Mouse (Mus musculus) adrenal gland (tissue): ENCODE results near the gene Aknad1.

Experiments used
- intact Hi-C: fragments of 180-260 bp; cut with DNase I; formaldehyde crosslinking; loops from one replicate; pipeline ENCODE4 v1.15.1; 2025

Gene Aknad1

GRCm38 (mm10) chr3:108786520-108786919 is 47.1 kb downstream of the Aknad1 start:
- intact Hi-C loops, result no loop called here

- intact Hi-C loops, result no loop called here
Measured at GRCm38 (mm10) chr3:108787754-108788454, 48.4 kb downstream of the Aknad1 start.

GRCm38 (mm10) chr3:108788455-108788794 is 49.0 kb downstream of the Aknad1 start:
- intact Hi-C loops, result no loop called here

DNA sequence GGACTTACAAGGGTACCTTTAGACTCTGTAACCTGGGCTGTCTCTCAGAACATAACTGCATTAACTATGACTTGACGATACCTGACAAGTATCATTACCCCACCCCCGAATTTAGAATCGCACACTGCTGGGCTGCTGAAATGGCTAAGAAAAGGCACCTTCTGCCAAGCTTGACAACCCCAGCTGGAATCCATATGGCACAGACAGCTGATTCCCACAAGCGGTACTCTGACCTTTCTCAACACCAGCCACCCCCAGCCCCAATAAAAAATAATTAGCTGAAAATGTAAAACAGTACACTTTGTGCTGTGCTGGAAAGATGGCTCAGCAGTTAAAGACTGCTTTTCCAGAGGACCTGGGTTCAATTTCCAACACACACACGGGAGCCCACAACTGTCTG is 49.8 kb downstream of the Aknad1 start:
- intact Hi-C loops, result no loop called here

- intact Hi-C loops, result no loop called here
Measured at GRCm38 (mm10) chr3:108790499-108790898, 51.0 kb downstream of the Aknad1 start.

GRCm38 (mm10) chr3:108791054-108791706 is 51.7 kb downstream of the Aknad1 start:
- intact Hi-C loops, result no loop called here

- intact Hi-C loops, result no loop called here
Measured at GRCm38 (mm10) chr3:108792420-108792819, 53.0 kb downstream of the Aknad1 start.

DNA sequence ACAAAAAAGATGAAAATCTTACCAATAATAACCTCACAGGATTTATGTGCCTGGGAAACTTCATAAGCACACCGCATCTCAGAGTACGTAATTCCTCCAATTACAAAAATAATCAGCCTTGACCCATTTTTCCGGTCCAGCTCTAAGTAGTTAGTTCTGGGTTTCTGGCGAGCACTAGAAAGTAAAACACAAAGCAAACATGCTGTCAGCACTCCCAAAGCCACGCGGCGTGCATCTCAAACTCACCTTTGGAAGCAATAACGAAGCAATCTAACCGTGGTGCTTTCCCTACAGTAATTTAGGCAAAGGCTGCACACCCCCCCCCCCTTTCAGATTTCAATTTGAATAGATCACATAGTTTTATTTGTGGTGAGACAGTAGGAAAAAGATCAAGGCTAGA is 55.3 kb downstream of the Aknad1 start:
- intact Hi-C loops, result no loop called here

DNA sequence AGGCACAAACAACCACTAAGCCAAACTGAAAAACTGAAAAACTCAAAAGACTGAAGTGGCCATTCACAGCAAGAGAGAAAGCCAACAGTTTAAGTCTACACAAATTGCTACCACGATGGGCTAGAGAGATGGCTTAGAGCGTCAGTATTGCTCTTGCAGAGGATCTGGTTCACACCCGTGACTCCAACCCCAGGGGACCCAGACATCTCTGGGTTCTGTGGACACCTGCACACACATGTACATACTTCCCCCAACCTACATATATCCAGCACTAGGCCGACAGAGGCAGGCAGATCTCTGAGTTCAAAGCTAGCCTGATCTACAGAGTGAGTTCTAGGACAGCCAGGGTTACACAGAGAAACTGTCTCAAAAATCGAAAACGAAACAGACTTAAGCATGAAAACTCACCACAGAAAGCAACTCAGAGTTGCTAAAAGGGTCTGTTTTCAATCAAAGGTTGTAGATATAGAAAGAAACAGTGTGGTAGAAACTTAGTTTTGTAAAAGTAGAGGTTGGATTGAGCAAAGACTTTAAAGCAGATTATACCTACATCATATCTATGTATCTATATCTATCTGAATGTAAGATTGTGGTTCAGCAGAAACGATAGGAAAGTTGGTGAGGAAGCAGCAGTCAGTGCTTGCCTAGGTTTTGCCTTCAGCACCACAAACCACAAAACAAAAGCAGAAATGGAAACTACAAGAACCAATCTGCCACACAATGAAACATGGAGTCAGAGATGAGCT is 56.3 kb downstream of the Aknad1 start:
- intact Hi-C loops, result no loop called here

GRCm38 (mm10) chr3:108796386-108796785 is 56.9 kb downstream of the Aknad1 start:
- intact Hi-C loops, result no loop called here

GRCm38 (mm10) chr3:108797723-108798122 is 58.3 kb downstream of the Aknad1 start:
- intact Hi-C loops, result no loop called here

- intact Hi-C loops, result no loop called here
Measured at GRCm38 (mm10) chr3:108798375-108798774, 58.9 kb downstream of the Aknad1 start.

GRCm38 (mm10) chr3:108805622-108806021 is 66.2 kb downstream of the Aknad1 start:
- intact Hi-C loops, result no loop called here

DNA sequence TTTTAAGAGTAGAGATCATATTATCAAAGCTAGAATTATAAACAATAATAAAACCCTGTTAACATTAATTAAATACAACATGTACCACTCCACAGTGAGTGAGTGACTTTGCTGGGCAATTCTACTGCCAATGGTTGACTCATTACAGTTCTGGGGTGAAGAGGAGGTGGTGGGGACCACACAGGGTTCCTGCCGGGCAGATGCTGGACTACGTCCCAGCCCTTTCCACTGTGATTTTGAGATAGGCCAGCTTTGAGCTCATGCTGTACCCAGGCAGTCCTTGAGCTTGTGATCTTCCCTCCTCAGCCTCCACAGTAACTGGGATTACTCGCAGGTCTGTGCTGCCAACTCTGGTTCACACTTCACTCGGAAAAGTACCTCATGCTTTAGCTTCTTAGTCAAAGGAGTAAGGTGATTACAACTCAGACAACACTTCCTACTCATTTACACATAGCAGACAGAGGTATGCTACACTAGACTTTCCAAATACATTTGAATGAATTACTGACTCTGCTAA is 71.3 kb downstream of the Aknad1 start:
- intact Hi-C loops, result no loop called here

DNA sequence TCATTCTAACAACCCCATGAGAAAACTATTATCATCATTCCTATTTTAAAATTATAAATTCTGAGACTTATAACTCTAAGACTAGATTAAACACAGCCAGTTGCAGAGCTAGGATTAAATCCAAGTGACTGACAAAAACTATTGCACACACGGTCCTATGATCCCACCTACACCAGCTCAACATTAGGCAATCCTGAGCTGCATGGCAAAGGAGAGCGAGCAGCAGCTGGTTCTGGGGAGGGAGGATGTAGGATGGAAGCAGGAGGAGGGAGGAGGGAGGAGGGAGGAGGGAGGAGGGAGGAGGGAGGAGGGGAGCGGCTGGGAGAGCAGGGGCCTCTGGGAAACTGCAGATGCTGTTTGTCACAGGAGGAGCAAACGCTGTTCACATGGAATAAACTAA is 76.2 kb downstream of the Aknad1 start:
- intact Hi-C loops, result no loop called here

GRCm38 (mm10) chr3:108830493-108830892 is 91.0 kb downstream of the Aknad1 start:
- intact Hi-C loops, result no loop called here

DNA sequence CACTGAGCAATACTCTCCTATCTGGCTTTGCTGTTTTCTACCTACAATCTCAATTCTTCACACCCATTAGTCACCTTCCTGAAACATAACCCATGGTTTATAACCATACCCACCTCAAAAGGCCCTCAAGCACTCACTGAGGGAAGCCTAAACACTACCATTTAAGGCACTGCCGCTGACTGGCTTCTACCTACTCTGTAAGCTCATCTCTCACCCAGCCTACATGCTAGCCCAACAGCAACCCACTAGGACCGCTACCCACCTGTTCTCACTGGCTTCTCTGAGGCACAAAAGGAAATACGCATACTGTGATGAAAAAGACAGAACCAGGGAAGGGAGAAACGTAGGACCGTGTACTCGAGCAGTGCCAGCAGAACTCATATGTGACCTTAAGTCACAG is 92.3 kb downstream of the Aknad1 start:
- intact Hi-C loops, result no loop called here
